Mouse (Mus musculus) neural tube, embryonic 13.5 days (tissue): ENCODE results near the gene Prune1. TPM values are rescaled to one million over a fixed set of nuclear protein-coding genes. Genes with fewer than 3 reads are reported as not detected.

Experiments
- ATAC-seq: fragments of 200-750 bp; cut with Nextera tagmentation; 2 replicates; pipeline ENCODE4 v1.8.0; 2017; ENCODE audit warnings: low read depth, mild to moderate bottlenecking, moderate TSS enrichment, moderate library complexity
- H3K27ac ChIP-seq: fragments of 300-500 bp; sonication (generic); replicated peaks from 2 replicates; pipeline ENCODE4 v1.5.1; 2015; ENCODE audit warnings: moderate library complexity, mild to moderate bottlenecking, inconsistent platforms
- H3K27me3 ChIP-seq: fragments of 300-500 bp; sonication (generic); 2 replicates; pipeline ENCODE4 v1.6.1; 2015; ENCODE audit warnings: mild to moderate bottlenecking, inconsistent platforms
- H3K36me3 ChIP-seq: fragments of 300-500 bp; sonication (generic); 2 replicates; pipeline ENCODE4 v1.6.1; 2015; ENCODE audit warnings: mild to moderate bottlenecking, inconsistent platforms
- H3K4me1 ChIP-seq: fragments of 300-500 bp; sonication (generic); replicated peaks from 2 replicates; pipeline ENCODE4 v1.6.1; 2015; ENCODE audit warnings: inconsistent platforms
- H3K4me2 ChIP-seq: fragments of 300-500 bp; sonication (generic); 2 replicates; pipeline ENCODE4 v1.6.1; 2015; ENCODE audit warnings: inconsistent platforms, mild to moderate bottlenecking, moderate library complexity
- H3K4me3 ChIP-seq: fragments of 300-500 bp; sonication (generic); 2 replicates; pipeline ENCODE4 v1.5.1; 2015; ENCODE audit warnings: mild to moderate bottlenecking, inconsistent platforms
- H3K9ac ChIP-seq: fragments of 300-500 bp; sonication (generic); 2 replicates; pipeline ENCODE4 v1.6.1; 2015; ENCODE audit warnings: moderate library complexity, mild to moderate bottlenecking, inconsistent platforms
- H3K9me3 ChIP-seq: fragments of 300-500 bp; sonication (generic); 2 replicates; pipeline ENCODE4 v1.6.1; 2016; ENCODE audit warnings: inconsistent platforms
- WGBS: fragments of 180-500 bp; shearing (Covaris S2); methylation state at CpG from one replicate; pipeline ENCODE4 v1.1.7; 2015; 5-methylcytosine and 5-hydroxymethylcytosine counted together
- polyA plus RNA-seq: library from polyadenylated mRNA; unstranded; fragments of >200 nt; fragmentation: Nextera tagmentation; extraction: Ambion mirVana; gene quantifications from 2 replicates; pipeline ENCODE4 v1.2.1, GENCODE M21; 2015

The Prune1 gene
- polyA plus RNA-seq, 1 experiment from 2014 or later, result 47.1 TPM

DNA sequence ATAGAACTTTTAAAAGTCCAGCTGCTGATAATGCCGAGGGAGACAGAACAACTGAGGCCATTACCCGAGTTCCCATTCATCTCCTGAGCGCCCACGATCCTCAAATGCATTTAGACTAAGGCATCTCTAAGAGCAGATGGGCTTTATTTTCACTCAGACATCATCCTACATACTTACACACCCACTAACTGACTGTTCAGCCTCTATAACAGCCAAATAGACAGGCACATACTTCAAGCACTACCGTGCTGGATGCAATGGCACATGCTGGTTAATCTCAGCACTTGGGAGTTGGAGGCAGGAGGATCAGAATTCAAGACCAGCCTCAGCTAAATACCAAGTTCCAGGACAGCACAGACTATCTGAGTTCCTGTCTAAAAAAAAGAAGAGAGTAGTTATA, 12.1 kb downstream of the Prune1 start:
- no peak overlapping the region for H3K4me2 ChIP-seq

DNA sequence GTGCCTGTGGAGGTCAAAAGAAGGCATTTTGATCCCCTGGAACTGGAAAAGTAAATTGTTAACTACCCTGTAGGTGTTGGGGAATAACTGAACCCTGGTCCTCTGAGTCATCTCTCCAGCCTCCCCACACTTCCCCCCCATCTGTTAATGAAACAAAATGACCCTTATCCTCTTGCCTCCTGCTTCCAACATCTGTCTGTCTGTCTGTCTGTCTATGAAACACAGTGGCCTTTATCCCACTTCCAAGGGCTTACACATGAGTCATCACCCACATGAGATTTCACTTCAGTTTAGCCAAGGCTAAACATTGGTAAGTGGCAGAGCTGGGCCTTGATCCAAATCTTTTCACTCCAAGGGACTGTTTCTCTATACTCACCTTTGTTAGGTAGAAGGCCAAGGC, 14.0 kb downstream of the Prune1 start:
- Histone ChIP-seq H3K4me1 (no peaks in the 10 kb centered on the region), H3K4me3 (no peak overlapping the region), H3K4me2 (no peak overlapping the region), H3K27me3 (no peaks in the 10 kb centered on the region), H3K9ac (no peak overlapping the region), H3K36me3 (peaks cover 65% of the 10 kb centered on the region), H3K9me3 (no peaks in the 10 kb centered on the region), H3K27ac (no peak overlapping the region)
- ATAC-seq, result no peak

More for the DNA sequence above, 12.1 kb downstream of the Prune1 start:
- H3K9ac ChIP-seq, result no peak overlapping the region
- H3K27me3 ChIP-seq, result no peaks in the 10 kb centered on the region
- no peak overlapping the region for H3K4me3 ChIP-seq
- no peak overlapping the region for H3K27ac ChIP-seq
- no peaks in the 10 kb centered on the region for H3K9me3 ChIP-seq
- peaks cover 47% of the 10 kb centered on the region for H3K36me3 ChIP-seq
- no peaks in the 10 kb centered on the region for H3K4me1 ChIP-seq
- no peak for ATAC-seq
- WGBS, result 84% methylated on average over 5 of the region's 5 CpGs

DNA sequence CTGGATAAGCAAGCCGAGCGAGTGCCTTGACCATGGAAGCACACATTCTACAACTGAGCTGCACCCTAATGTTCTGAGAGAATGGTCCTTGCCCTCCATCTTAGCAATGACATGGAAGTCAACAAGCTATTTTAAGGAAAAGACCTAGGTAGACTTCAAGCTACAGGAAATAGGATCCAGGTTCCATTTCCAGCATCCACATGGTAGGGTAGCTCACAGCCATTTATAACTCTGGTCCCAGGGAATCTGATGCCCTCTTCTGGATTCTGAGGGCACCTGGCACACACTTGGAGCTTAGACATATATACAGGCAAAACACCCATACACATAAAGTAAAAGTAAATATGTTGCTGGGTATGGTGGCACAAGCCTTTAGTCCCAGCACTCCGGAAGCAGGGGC, 15.8 kb downstream of the Prune1 start:
- H3K9ac ChIP-seq, result no peak overlapping the region
- H3K36me3 ChIP-seq, result peaks cover 82% of the 10 kb centered on the region
- no peaks in the 10 kb centered on the region for H3K4me1 ChIP-seq
- 97% methylated on average over 3 of the region's 3 CpGs for whole genome bisulfite sequencing
- no peak overlapping the region for H3K27ac ChIP-seq
- no peak for ATAC-seq
- no peaks in the 10 kb centered on the region for H3K27me3 ChIP-seq
- no peak overlapping the region for H3K4me3 ChIP-seq
- no peaks in the 10 kb centered on the region for H3K9me3 ChIP-seq
- H3K4me2 ChIP-seq, result no peak overlapping the region

DNA sequence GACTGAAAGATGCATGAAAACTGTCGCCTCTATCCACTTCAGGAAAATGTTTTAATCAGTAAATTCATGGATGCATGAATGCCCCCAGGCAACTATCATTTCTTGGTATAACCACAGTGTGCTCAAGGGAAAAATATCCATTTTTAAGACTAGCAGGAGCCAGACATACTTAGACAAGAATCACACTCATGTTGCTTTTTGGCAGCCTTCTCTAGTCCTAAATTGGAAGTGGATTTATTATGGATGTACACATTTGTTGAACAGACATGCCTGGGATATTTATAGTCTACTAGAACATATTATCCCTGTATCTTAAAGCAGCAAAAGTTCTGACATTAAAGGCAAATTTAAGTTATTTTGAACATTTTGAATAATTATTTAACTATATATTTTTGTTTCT, 17.2 kb downstream of the Prune1 start:
- Histone ChIP-seq H3K9ac (no peak overlapping the region), H3K4me3 (no peak overlapping the region), H3K9me3 (no peaks in the 10 kb centered on the region), H3K27me3 (no peaks in the 10 kb centered on the region), H3K4me2 (no peak overlapping the region), H3K27ac (no peak overlapping the region), H3K4me1 (no peaks in the 10 kb centered on the region), H3K36me3 (peaks cover 91% of the 10 kb centered on the region)
- no peak for ATAC-seq
- whole genome bisulfite sequencing, result 57% methylated on average over 1 of the region's 1 CpGs

DNA sequence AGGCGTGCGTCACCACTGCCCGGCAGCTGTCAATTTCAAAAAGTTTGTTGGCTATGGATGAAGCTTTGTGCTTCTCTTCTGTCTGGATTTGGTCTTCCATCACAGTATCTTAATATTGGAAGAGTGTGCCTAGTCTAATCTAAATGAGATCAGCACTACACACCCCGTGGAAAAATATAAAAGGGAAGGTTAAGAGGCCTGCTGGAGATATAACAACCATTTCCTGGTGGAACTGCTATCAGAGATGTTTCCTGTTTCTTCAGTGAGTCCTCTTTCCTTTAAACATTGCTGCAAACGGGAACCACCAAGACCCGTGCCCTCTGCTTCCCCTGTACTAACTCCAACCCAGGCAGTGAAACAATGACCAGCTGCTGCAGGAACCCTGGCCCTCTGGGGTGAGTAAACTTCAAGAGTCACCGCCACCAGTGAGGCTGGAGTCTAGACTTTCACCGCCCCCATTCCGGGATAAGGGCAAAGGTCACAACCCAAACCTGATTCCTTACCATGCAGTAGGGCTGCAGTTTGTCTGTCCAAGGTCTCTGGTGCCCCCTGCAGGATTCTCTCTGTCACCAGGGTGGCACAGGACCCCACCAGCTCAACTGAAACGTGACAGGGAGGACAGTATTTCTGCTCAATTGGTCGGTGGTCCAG, 18.7 kb downstream of the Prune1 start:
- Histone ChIP-seq H3K27me3 (no peaks in the 10 kb centered on the region), H3K4me3 (no peak overlapping the region), H3K27ac (no peak overlapping the region), H3K36me3 (peaks cover 92% of the 10 kb centered on the region), H3K9me3 (no peaks in the 10 kb centered on the region), H3K4me1 (no peaks in the 10 kb centered on the region), H3K4me2 (no peak overlapping the region), H3K9ac (no peak overlapping the region)
- ATAC-seq, result no peak
- WGBS, result 51% methylated on average over 11 of the region's 11 CpGs

DNA sequence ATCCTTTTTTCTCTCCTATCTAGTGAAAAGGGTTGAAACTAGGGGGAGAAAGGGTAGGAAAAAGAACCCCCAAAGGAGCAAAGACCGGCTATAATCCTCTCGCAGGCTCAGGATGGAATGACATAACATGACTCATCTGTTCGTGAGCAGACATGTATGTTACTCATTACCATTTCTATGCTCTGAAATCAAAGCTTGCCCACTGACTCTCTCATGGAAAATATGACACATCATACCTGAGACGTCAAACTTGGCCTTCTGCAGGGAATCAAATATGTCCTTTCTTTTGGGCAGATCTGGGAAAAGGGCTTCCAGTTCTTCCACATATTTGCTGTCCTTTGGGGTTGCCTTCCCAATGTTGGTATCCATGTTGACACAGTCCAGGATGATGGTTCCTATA, 19.9 kb downstream of the Prune1 start:
- Histone ChIP-seq H3K9ac (no peak overlapping the region), H3K9me3 (no peaks in the 10 kb centered on the region), H3K4me1 (no peaks in the 10 kb centered on the region), H3K4me2 (no peak overlapping the region), H3K27ac (no peak overlapping the region), H3K36me3 (peaks cover 91% of the 10 kb centered on the region), H3K4me3 (no peak overlapping the region), H3K27me3 (no peaks in the 10 kb centered on the region)
- WGBS, result 93% methylated on average over 4 of the region's 4 CpGs
- ATAC-seq, result no peak

DNA sequence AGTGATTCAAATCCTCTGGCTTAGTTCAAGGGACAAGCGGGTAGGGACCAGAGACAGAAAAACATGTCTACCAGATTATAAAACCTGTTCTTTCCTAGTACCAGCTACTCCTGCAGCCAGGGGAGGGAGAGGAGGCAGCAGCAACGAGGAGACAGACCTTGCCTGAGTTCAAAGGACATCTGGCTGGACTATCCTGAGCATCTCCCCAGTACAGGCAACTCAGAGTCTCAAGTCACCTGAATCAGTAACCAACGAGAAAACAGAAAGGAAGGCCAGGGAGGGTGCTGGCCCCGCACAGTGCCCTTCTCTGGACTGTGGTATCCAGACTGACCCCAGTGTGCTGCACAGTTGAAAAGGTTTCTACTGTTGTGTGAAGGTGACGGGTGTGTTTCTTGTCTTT, 24.9 kb downstream of the Prune1 start:
- peaks cover 90% of the 10 kb centered on the region for H3K36me3 ChIP-seq
- H3K27me3 ChIP-seq, result no peaks in the 10 kb centered on the region
- no peak overlapping the region for H3K27ac ChIP-seq
- ATAC-seq, result no peak
- no peaks in the 10 kb centered on the region for H3K4me1 ChIP-seq
- H3K9me3 ChIP-seq, result no peaks in the 10 kb centered on the region
- no peak overlapping the region for H3K4me3 ChIP-seq
- no peak overlapping the region for H3K4me2 ChIP-seq
- WGBS, result 85% methylated on average over 5 of the region's 5 CpGs
- no peak overlapping the region for H3K9ac ChIP-seq

DNA sequence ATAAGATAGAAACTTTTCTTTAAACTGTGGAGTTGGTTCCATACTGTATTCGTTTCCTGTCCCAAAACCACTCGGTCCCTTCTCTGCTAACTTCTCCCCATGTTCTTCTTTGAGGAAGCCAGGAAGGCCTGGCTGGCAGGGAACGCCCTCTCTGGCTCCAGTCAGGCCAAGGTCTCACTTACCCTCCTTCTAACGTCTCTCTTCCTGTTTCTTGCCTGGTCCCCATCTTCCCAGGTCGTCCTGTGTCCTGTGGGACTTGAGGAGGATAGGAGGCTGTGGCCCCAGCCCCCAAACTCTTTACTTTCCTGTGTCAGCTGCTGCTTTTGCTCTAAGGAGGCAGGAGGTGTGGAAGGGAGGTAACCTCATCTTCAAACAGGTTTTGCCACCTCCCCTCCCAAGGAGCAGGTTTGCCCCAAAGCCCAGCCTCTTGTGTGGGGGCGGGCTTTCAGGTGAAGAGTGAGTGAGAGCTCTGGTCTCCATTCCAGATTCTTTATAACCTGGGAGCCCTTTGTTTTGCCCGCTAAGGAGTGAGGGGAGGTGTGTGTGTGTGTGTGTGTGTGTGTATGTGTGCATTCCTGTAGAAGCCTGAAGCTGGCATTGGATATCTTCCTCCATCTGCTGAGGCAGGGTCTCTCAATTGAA, 31.0 kb downstream of the Prune1 start, which contains the start of gene Bnipl:
TSS of gene Bnipl (minus strand) at position 411 of the 642 bp plus-strand sequence.
- Histone ChIP-seq H3K27me3 (no peaks in the 10 kb centered on the region), H3K4me1 (no peaks in the 10 kb centered on the region), H3K4me3 (no peak within 1 kb of the TSS), H3K27ac (no peak within 1 kb of the TSS), H3K4me2 (no peak within 1 kb of the TSS), H3K9me3 (no peaks in the 10 kb centered on the region), H3K36me3 (peaks cover 55% of the 10 kb centered on the region), H3K9ac (no peak within 1 kb of the TSS)
- 54% methylated on average over 7 of the region's 7 CpGs for WGBS
- no peak for ATAC-seq

DNA sequence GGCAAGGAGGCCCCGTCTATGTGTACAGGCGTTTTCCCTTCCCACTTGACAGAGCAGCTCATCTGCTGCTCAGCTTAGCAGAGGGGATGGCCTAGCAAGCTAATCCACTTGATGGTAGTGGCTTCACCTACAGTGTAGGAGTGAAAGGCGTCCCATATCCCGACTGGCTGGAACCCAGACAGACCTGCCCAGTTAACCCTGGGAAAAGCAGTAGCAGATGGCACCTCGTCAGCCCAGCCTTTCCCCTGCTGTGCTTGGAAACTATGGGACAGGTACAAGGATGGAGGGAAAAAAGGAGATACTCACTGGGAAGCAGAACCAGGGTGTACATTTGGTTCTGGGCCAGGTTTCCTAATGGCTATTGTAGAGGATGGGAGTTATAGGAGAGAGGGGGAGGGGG, 31.5 kb downstream of the Prune1 start:
- Histone ChIP-seq H3K27me3 (no peaks in the 10 kb centered on the region), H3K9ac (no peak overlapping the region), H3K36me3 (peaks cover 53% of the 10 kb centered on the region), H3K27ac (no peak overlapping the region), H3K9me3 (no peaks in the 10 kb centered on the region), H3K4me1 (no peaks in the 10 kb centered on the region), H3K4me3 (no peak overlapping the region), H3K4me2 (no peak overlapping the region)
- WGBS, result 86% methylated on average over 5 of the region's 5 CpGs
- no peak for ATAC-seq

DNA sequence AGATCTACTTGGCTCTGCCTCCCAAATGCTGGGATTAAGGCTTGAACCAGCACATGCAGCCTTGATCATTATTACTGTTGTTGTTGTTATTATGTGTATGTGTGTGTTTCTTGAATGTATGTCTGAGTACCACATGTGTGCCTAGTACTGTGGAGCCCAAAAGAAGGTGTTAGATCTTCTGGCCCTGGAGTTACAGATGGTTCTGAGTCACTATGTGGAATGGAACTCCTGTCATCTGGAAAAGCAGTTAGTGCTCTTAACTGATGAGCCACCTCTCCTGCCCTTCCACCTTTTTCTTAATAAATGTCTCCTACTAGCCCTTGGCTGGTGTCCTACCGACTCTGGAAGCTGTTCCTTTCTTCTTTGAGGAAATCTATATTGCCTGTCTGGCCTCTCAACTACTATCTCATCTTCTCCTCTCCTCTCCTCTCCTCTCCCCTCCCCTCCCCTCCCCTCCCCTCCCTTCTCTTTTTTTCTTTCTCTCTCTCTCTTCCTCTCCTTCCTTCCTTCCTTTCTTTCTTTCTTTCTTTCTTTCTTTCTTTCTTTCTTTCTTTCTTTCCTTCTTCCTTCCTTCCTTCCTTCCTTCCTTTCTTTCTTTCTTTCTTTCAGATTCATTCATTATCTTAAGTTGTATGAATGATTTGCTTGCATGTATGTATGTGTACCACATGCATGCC, 34.1 kb downstream of the Prune1 start:
- no peak overlapping the region for H3K4me2 ChIP-seq
- 81% methylated on average over 1 of the region's 1 CpGs for WGBS
- H3K4me1 ChIP-seq, result no peaks in the 10 kb centered on the region
- H3K4me3 ChIP-seq, result no peak overlapping the region
- H3K27ac ChIP-seq, result no peak overlapping the region
- ATAC-seq, result no peak
- H3K9me3 ChIP-seq, result no peaks in the 10 kb centered on the region
- H3K36me3 ChIP-seq, result peaks cover 36% of the 10 kb centered on the region
- H3K27me3 ChIP-seq, result no peaks in the 10 kb centered on the region
- H3K9ac ChIP-seq, result no peak overlapping the region

DNA sequence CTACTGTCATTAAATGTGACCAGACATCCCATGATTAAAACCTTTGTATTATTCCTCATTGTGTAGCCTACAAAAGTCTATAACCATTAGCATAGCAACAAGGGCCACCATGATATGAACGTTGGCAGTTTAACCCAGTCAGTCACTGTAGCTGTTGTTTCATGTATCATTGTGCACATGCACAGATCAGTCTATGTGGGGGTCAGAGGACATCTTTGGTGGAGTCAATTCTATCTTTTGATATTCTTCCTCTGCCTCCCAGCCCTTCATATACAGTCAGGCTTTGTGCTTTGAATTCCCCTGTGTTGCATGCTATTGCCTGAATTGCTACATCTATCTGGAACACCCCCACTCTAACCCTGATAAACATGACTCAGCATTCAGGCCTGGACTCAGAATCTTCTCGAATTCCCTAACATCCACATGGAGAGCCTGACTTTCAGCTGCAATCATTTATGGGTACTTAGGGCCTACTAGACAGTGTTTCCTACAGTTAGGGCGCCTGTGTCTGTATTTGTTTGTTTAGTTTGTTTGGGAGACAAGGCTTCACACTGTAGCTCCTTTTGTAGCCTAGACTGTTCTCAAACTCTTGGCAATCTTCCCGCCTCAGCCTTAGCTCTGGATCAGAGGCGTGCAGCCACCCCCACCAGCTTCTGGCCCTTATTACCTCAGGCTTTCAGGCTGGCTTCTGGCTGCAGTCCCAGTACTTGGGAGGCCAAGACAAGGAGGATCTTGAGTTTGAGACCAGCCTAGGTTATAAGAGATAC, 35.2 kb downstream of the Prune1 start:
- Histone ChIP-seq H3K27me3 (no peaks in the 10 kb centered on the region), H3K27ac (no peak overlapping the region), H3K4me2 (no peak overlapping the region), H3K9ac (no peak overlapping the region), H3K4me1 (no peaks in the 10 kb centered on the region), H3K9me3 (no peaks in the 10 kb centered on the region), H3K4me3 (no peak overlapping the region), H3K36me3 (peaks cover 33% of the 10 kb centered on the region)
- WGBS, result 85% methylated on average over 5 of the region's 5 CpGs
- no peak for ATAC-seq

DNA sequence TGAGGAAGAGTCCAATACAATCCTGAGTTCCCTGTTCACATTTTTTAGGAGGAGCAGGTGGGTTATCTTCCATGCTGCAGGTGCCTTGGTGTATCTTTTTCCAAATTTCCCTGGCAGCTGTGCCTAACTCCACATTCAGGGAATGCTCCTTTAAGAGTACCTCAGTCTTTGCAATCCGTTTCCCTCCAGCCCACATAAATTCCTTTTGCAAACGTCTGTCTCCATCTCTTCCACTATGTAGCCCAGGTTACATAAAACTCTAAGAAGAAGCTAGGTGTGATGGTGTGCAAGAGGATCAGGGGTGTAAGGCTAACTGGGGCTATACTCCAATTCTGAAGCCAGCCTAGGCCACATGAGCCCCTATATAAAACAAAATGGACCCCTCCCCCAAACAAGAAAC, 38.8 kb downstream of the Prune1 start:
- Histone ChIP-seq H3K9ac (no peak overlapping the region), H3K36me3 (peaks cover 28% of the 10 kb centered on the region), H3K4me2 (no peak overlapping the region), H3K9me3 (no peaks in the 10 kb centered on the region), H3K27ac (no peak overlapping the region), H3K4me1 (no peaks in the 10 kb centered on the region), H3K4me3 (no peak overlapping the region), H3K27me3 (no peaks in the 10 kb centered on the region)
- 86% methylated on average over 2 of the region's 2 CpGs for WGBS
- no peak for ATAC-seq
